Mouse (Mus musculus) kidney, postnatal 0 days (tissue): Measurements from ENCODE around the gene Mmp8. TPM values are rescaled to one million over a fixed set of nuclear protein-coding genes. Genes with fewer than 3 reads are reported as not detected.
A peak's percentile ranks its signal among the peaks of the same experiment; 100 is the strongest.

Experiments used
- ATAC-seq: fragments of 200-750 bp; cut with Nextera tagmentation; replicated peaks from 2 replicates; pipeline ENCODE4 v1.8.0; 2017; ENCODE audit warnings: low read depth, moderate number of reproducible peaks, moderate TSS enrichment, moderate library complexity; ENCODE audit not compliant: low FRiP score
- DNase-seq: peaks from one replicate; pipeline ENCODE4 v3.0.0-alpha.2; 2016; ENCODE audit warnings: low spot score
- H3K27ac ChIP-seq: fragments of 300-500 bp; sonication (generic); 2 replicates; pipeline ENCODE4 v1.5.1; 2014; ENCODE audit warnings: mild to moderate bottlenecking
- H3K27me3 ChIP-seq: fragments of 300-500 bp; sonication (generic); 2 replicates; pipeline ENCODE4 v1.6.1; 2014; ENCODE audit warnings: low read length, mixed read lengths; ENCODE audit not compliant: insufficient read depth
- H3K36me3 ChIP-seq: fragments of 300-500 bp; sonication (generic); 2 replicates; pipeline ENCODE4 v1.6.1; 2014; ENCODE audit warnings: low read length, mixed read lengths; ENCODE audit not compliant: insufficient read depth
- H3K4me1 ChIP-seq: fragments of 300-500 bp; sonication (generic); replicated peaks from 2 replicates; pipeline ENCODE4 v1.6.1; 2014; ENCODE audit warnings: antibody characterized with exemption, low read length, mixed read lengths; ENCODE audit not compliant: insufficient read depth
- H3K4me2 ChIP-seq: fragments of 300-500 bp; sonication (generic); 2 replicates; pipeline ENCODE4 v1.6.1; 2014; ENCODE audit warnings: mild to moderate bottlenecking, low read length, moderate library complexity, mixed read lengths
- H3K4me3 ChIP-seq: fragments of 300-500 bp; sonication (generic); replicated peaks from 2 replicates; pipeline ENCODE4 v1.5.1; 2014; ENCODE audit warnings: low read depth, low read length
- H3K9ac ChIP-seq: fragments of 300-500 bp; sonication (generic); 2 replicates; pipeline ENCODE4 v1.6.1; 2014; ENCODE audit warnings: low read depth, low read length
- H3K9me3 ChIP-seq: fragments of 300-500 bp; sonication (generic); replicated peaks from 2 replicates; pipeline ENCODE4 v1.6.1; 2016; ENCODE audit warnings: low read length, inconsistent platforms, mixed read lengths
- CTCF ChIP-seq: IDR thresholded peaks from 2 replicates; pipeline ENCODE4 v1.5.1; 2016; ENCODE audit warnings: antibody characterized with exemption, low read depth, mild to moderate bottlenecking, moderate library complexity
- WGBS: fragments of 180-500 bp; shearing (Covaris S2); extraction: QIAGEN DNeasy Blood & Tissue Kit; methylation state at CpG from one replicate; pipeline ENCODE4 v1.1.7; 2014; 5-methylcytosine and 5-hydroxymethylcytosine counted together
- polyA plus RNA-seq: library from polyadenylated mRNA; unstranded; fragments of >200 nt; fragmentation: Nextera tagmentation; extraction: Ambion mirVana; gene quantifications from 2 replicates; pipeline ENCODE4 v1.2.1, GENCODE M21; 2015

The Mmp8 gene
- polyA plus RNA-seq, 1 experiment from 2014 or later = 0.86 TPM

GRCm38 (mm10) chr9:7545471-7545870 is 12.8 kb upstream of the Mmp8 start:
- no peaks in the 10 kb centered on the region for H3K9me3 ChIP-seq
- no peak for TF ChIP-seq CTCF
- no peak overlapping the region for H3K4me2 ChIP-seq
- H3K4me3 ChIP-seq = no peak overlapping the region
- no peaks in the 10 kb centered on the region for H3K36me3 ChIP-seq
- H3K27me3 ChIP-seq = no peaks in the 10 kb centered on the region
- DNase-seq (peak; percentile 81), ATAC-seq (peak; percentile 84)
- no peaks in the 10 kb centered on the region for H3K4me1 ChIP-seq
- H3K9ac ChIP-seq = no peak overlapping the region
- H3K27ac ChIP-seq = no peak overlapping the region
- 26% methylated on average over 1 of the region's 1 CpGs for WGBS

- Histone ChIP-seq H3K4me1 (no peaks in the 10 kb centered on the region), H3K36me3 (no peaks in the 10 kb centered on the region), H3K9ac (no peak overlapping the region), H3K4me2 (no peak overlapping the region), H3K27me3 (no peaks in the 10 kb centered on the region), H3K27ac (no peak overlapping the region), H3K4me3 (no peak overlapping the region), H3K9me3 (no peaks in the 10 kb centered on the region)
- no peak for TF ChIP-seq CTCF
- DNase-seq (no peak), ATAC-seq (no peak)
- 90% methylated on average over 7 of the region's 7 CpGs for WGBS
These were observed 12.3 kb upstream of the Mmp8 start for GRCm38 (mm10) chr9:7545920-7546319.

- H3K4me3 ChIP-seq = no peak overlapping the region
- no peak for DNase-seq
- H3K4me2 ChIP-seq = no peak overlapping the region
- no peaks in the 10 kb centered on the region for H3K4me1 ChIP-seq
- no peaks in the 10 kb centered on the region for H3K9me3 ChIP-seq
- no peak for TF ChIP-seq CTCF
- no peak overlapping the region for H3K27ac ChIP-seq
- no peak for ATAC-seq
- H3K9ac ChIP-seq = no peak overlapping the region
- no peaks in the 10 kb centered on the region for H3K27me3 ChIP-seq
- no peaks in the 10 kb centered on the region for H3K36me3 ChIP-seq
These were observed 6.3 kb upstream of the Mmp8 start for GRCm38 (mm10) chr9:7551943-7552342.

- Histone ChIP-seq H3K4me3 (no peak overlapping the region), H3K4me1 (no peaks in the 10 kb centered on the region), H3K27me3 (no peaks in the 10 kb centered on the region), H3K4me2 (no peak overlapping the region), H3K27ac (no peak overlapping the region), H3K9me3 (no peaks in the 10 kb centered on the region), H3K36me3 (no peaks in the 10 kb centered on the region), H3K9ac (no peak overlapping the region)
- TF ChIP-seq CTCF = no peak
- no peak for DNase-seq
- 64% methylated on average over 3 of the region's 3 CpGs for WGBS
- ATAC-seq = no peak
These were observed 4.7 kb upstream of the Mmp8 start for GRCm38 (mm10) chr9:7553536-7553935.

DNA sequence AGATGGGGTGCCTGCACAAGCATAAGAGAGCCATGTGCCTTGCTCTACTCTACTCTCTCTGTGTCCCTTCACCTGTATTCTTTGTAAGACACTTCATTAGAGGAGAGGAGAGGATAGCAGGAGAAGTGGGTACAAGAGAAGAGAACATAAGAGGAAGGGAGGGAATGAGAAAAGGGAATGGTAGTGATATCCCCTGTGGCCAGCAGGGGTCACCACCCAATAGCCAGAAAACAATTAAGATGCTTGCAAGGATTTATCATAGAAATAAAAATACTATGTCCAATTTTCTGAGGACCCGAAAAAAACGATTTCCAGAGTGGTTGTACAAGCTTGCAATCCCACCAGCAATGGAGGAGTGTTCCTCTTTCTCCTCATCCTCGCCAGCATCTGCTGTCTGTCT is 3.9 kb upstream of the Mmp8 start:
- peak; percentile 53 for DNase-seq
- Histone ChIP-seq H3K36me3 (no peaks in the 10 kb centered on the region), H3K27me3 (no peaks in the 10 kb centered on the region), H3K4me1 (no peaks in the 10 kb centered on the region), H3K4me2 (no peak overlapping the region), H3K4me3 (no peak overlapping the region), H3K9me3 (no peaks in the 10 kb centered on the region), H3K9ac (no peak overlapping the region), H3K27ac (no peak overlapping the region)
- TF ChIP-seq CTCF = peak; percentile 68
- WGBS = 42% methylated on average over 3 of the region's 3 CpGs
- ATAC-seq = no peak

- H3K4me3 ChIP-seq = no peak overlapping the region
- TF ChIP-seq CTCF = no peak
- no peak overlapping the region for H3K4me2 ChIP-seq
- DNase-seq = peak; percentile 24
- ATAC-seq = no peak
- WGBS = 38% methylated on average over 4 of the region's 4 CpGs
- H3K27me3 ChIP-seq = no peaks in the 10 kb centered on the region
- no peak overlapping the region for H3K27ac ChIP-seq
- no peaks in the 10 kb centered on the region for H3K4me1 ChIP-seq
- H3K9ac ChIP-seq = no peak overlapping the region
- no peaks in the 10 kb centered on the region for H3K36me3 ChIP-seq
- H3K9me3 ChIP-seq = no peaks in the 10 kb centered on the region
These were observed 1.8 kb downstream of the Mmp8 start for GRCm38 (mm10) chr9:7560026-7560425.

DNA sequence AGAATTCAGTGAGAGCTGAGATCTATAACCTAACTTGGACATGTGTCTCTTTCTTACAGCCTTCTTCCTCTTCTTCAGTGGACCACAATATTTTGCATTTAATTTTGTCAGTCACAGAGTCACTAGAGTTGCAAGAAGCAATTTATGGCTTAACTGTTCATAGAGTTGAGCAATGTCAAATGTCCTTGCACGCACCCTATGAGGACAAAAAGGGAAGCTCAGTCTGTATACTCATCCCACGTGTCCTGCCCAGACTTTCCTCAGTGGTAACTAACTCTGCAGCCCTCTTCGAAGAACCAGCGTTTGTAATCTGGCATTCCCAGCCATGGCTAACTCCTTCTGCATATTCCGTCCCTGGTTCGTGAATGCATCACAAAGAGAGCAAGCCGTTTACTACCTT is 9.1 kb downstream of the Mmp8 start:
- H3K4me2 ChIP-seq = no peak overlapping the region
- ATAC-seq (no peak), DNase-seq (no peak)
- no peak for TF ChIP-seq CTCF
- H3K27ac ChIP-seq = no peak overlapping the region
- no peaks in the 10 kb centered on the region for H3K36me3 ChIP-seq
- 53% methylated on average over 7 of the region's 7 CpGs for WGBS
- no peaks in the 10 kb centered on the region for H3K9me3 ChIP-seq
- 0 out of 2 replicates have a peak, but pooled peaks cover 3% of the 10 kb centered on the region for H3K4me1 ChIP-seq
- H3K27me3 ChIP-seq = no peaks in the 10 kb centered on the region
- H3K9ac ChIP-seq = no peak overlapping the region
- H3K4me3 ChIP-seq = no peak overlapping the region
